Mouse (Mus musculus): ENCODE results near the gene Speer4f2. TPM values are rescaled to one million over a fixed set of nuclear protein-coding genes. Genes with fewer than 3 reads are reported as not detected.

Gene Speer4f2
- polyA plus RNA-seq, 1 experiment from 2014 or later, result not detected

GRCm38 (mm10) chr5:17402330-17403125, 29.5 kb downstream of the Speer4f2 start:
- Histone ChIP-seq H3K27me3 (replicated peaks; ENCODE audit: control insufficient read depth, insufficient read depth, low read length) (no peaks in the 10 kb centered on the region), H3K9me3 (ENCODE audit: control insufficient read depth, low read length) (no peaks in the 10 kb centered on the region), H3K4me3 (ENCODE audit: low read length) (no peak overlapping the region), H3K27ac (ENCODE audit: low read length) (no peak overlapping the region), H3K4me2 (ENCODE audit: low read depth, low read length) (no peak overlapping the region), H3K36me3 (ENCODE audit: control insufficient read depth, insufficient read depth, low read length) (no peaks in the 10 kb centered on the region), H3K4me1 (ENCODE audit: control insufficient read depth, insufficient read depth, low read length) (no peaks in the 10 kb centered on the region), H3K9ac (ENCODE audit: low read depth, low read length) (no peak overlapping the region)
- peak; percentile 53; the same call in 1 of the 2 replicates for ATAC-seq
- 72% methylated on average over 4 of the region's 4 CpGs for WGBS

GRCm38 (mm10) chr5:17403584-17403983, 30.6 kb downstream of the Speer4f2 start:
- no peak overlapping the region for H3K4me2 ChIP-seq (ENCODE audit: low read depth, low read length)
- H3K36me3 ChIP-seq (ENCODE audit: control insufficient read depth, insufficient read depth, low read length), result no peaks in the 10 kb centered on the region
- no peak overlapping the region for H3K4me3 ChIP-seq (ENCODE audit: low read length)
- H3K4me1 ChIP-seq (ENCODE audit: control insufficient read depth, insufficient read depth, low read length), result no peaks in the 10 kb centered on the region
- no peaks in the 10 kb centered on the region for H3K9me3 ChIP-seq (ENCODE audit: control insufficient read depth, low read length)
- no peaks in the 10 kb centered on the region for H3K27me3 ChIP-seq (replicated peaks; ENCODE audit: control insufficient read depth, insufficient read depth, low read length)
- ATAC-seq, result no peak
- H3K9ac ChIP-seq (ENCODE audit: low read depth, low read length), result no peak overlapping the region
- no peak overlapping the region for H3K27ac ChIP-seq (ENCODE audit: low read length)

GRCm38 (mm10) chr5:17408924-17409660, 36.1 kb downstream of the Speer4f2 start:
- no peak overlapping the region for H3K4me3 ChIP-seq (ENCODE audit: low read length)
- H3K27me3 ChIP-seq (replicated peaks; ENCODE audit: control insufficient read depth, insufficient read depth, low read length), result no peaks in the 10 kb centered on the region
- no peaks in the 10 kb centered on the region for H3K36me3 ChIP-seq (ENCODE audit: control insufficient read depth, insufficient read depth, low read length)
- H3K9ac ChIP-seq (ENCODE audit: low read depth, low read length), result no peak overlapping the region
- WGBS, result 27% methylated on average over 4 of the region's 4 CpGs
- no peaks in the 10 kb centered on the region for H3K9me3 ChIP-seq (ENCODE audit: control insufficient read depth, low read length)
- no peak overlapping the region for H3K4me2 ChIP-seq (ENCODE audit: low read depth, low read length)
- H3K27ac ChIP-seq (ENCODE audit: low read length), result peak overlapping the region; percentile 60; the same call in 1 of the 2 replicates
- no peaks in the 10 kb centered on the region for H3K4me1 ChIP-seq (ENCODE audit: control insufficient read depth, insufficient read depth, low read length)
- peak; percentile 96 for ATAC-seq

DNA sequence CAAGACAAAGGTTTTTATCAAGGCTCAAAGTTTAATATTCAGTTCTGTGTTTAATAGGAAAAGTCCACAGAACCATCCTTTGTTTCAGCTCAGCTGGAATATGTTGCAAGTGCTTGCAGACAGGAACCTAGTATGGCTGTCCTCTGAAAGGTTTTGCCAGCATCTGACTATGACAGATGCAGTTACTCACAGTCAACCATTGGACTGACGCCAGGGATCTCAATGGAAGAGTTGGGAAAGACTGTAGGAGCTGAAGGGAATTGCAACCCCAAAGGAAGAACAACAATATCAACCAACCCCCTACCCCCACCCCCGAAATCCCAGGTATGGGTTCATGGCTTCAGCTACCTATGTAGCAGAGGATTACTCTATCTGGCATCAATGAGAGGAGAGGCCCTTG, 44.2 kb downstream of the Speer4f2 start:
- Histone ChIP-seq H3K4me1 (ENCODE audit: control insufficient read depth, insufficient read depth, low read length) (0 out of 2 replicates have a peak, but pooled peaks cover 2% of the 10 kb centered on the region), H3K9me3 (ENCODE audit: control insufficient read depth, low read length) (no peaks in the 10 kb centered on the region), H3K4me2 (ENCODE audit: low read depth, low read length) (no peak overlapping the region), H3K4me3 (ENCODE audit: low read length) (no peak overlapping the region), H3K36me3 (ENCODE audit: control insufficient read depth, insufficient read depth, low read length) (no peaks in the 10 kb centered on the region), H3K27ac (ENCODE audit: low read length) (no peak overlapping the region), H3K9ac (ENCODE audit: low read depth, low read length) (no peak overlapping the region), H3K27me3 (replicated peaks; ENCODE audit: control insufficient read depth, insufficient read depth, low read length) (no peaks in the 10 kb centered on the region)
- no peak for ATAC-seq
- WGBS, result 87% methylated on average over 2 of the region's 2 CpGs

GRCm38 (mm10) chr5:17419215-17419820, 46.3 kb downstream of the Speer4f2 start:
- H3K4me3 ChIP-seq (ENCODE audit: low read length), result no peak overlapping the region
- 0 out of 2 replicates have a peak, but pooled peaks cover 2% of the 10 kb centered on the region for H3K4me1 ChIP-seq (ENCODE audit: control insufficient read depth, insufficient read depth, low read length)
- H3K4me2 ChIP-seq (ENCODE audit: low read depth, low read length), result no peak overlapping the region
- no peaks in the 10 kb centered on the region for H3K36me3 ChIP-seq (ENCODE audit: control insufficient read depth, insufficient read depth, low read length)
- H3K9ac ChIP-seq (ENCODE audit: low read depth, low read length), result 0 out of 2 replicates have a peak overlapping the region, but pooled peaks have one; percentile 19
- H3K9me3 ChIP-seq (ENCODE audit: control insufficient read depth, low read length), result no peaks in the 10 kb centered on the region
- ATAC-seq, result peak; percentile 77
- 80% methylated on average over 1 of the region's 1 CpGs for WGBS
- H3K27ac ChIP-seq (ENCODE audit: low read length), result peak overlapping the region; percentile 85
- no peaks in the 10 kb centered on the region for H3K27me3 ChIP-seq (replicated peaks; ENCODE audit: control insufficient read depth, insufficient read depth, low read length)

GRCm38 (mm10) chr5:17419921-17420320, 46.9 kb downstream of the Speer4f2 start:
- no peak overlapping the region for H3K4me3 ChIP-seq (ENCODE audit: low read length)
- H3K27me3 ChIP-seq (replicated peaks; ENCODE audit: control insufficient read depth, insufficient read depth, low read length), result no peaks in the 10 kb centered on the region
- H3K36me3 ChIP-seq (ENCODE audit: control insufficient read depth, insufficient read depth, low read length), result no peaks in the 10 kb centered on the region
- H3K4me2 ChIP-seq (ENCODE audit: low read depth, low read length), result no peak overlapping the region
- H3K9me3 ChIP-seq (ENCODE audit: control insufficient read depth, low read length), result no peaks in the 10 kb centered on the region
- 0 out of 2 replicates have a peak, but pooled peaks cover 2% of the 10 kb centered on the region for H3K4me1 ChIP-seq (ENCODE audit: control insufficient read depth, insufficient read depth, low read length)
- ATAC-seq, result peak; percentile 73
- 0 out of 2 replicates have a peak overlapping the region, but pooled peaks have one; percentile 85 for H3K27ac ChIP-seq (ENCODE audit: low read length)
- no peak overlapping the region for H3K9ac ChIP-seq (ENCODE audit: low read depth, low read length)

DNA sequence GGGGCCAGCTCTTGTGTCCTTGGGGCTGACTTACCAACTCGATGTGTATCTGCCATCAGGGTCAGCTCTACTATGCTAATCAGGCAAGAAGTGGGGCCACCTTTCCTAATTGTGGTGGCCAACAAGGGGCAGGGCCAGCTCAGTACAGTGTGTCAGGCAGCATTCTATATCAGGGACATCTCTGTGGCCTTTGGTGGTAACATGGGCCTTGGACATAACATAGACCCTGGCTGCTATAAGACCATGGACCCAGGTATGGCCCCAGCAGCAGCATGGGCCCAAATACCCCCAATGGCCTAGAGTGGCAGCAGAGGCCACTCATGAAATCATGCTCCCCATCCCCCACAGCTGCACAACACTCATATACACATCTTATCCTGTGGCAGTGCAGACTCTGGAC, 49.2 kb downstream of the Speer4f2 start:
- Histone ChIP-seq H3K9ac (ENCODE audit: low read depth, low read length) (no peak overlapping the region), H3K4me2 (ENCODE audit: low read depth, low read length) (no peak overlapping the region), H3K4me3 (ENCODE audit: low read length) (no peak overlapping the region), H3K27me3 (replicated peaks; ENCODE audit: control insufficient read depth, insufficient read depth, low read length) (no peaks in the 10 kb centered on the region), H3K9me3 (ENCODE audit: control insufficient read depth, low read length) (no peaks in the 10 kb centered on the region), H3K4me1 (ENCODE audit: control insufficient read depth, insufficient read depth, low read length) (0 out of 2 replicates have a peak, but pooled peaks cover 5% of the 10 kb centered on the region), H3K36me3 (ENCODE audit: control insufficient read depth, insufficient read depth, low read length) (no peaks in the 10 kb centered on the region), H3K27ac (ENCODE audit: low read length) (no peak overlapping the region)
- ATAC-seq, result no peak
- 81% methylated on average over 1 of the region's 1 CpGs for WGBS

GRCm38 (mm10) chr5:17426930-17427329, 54.0 kb downstream of the Speer4f2 start:
- no peak overlapping the region for H3K4me3 ChIP-seq (ENCODE audit: low read length)
- no peaks in the 10 kb centered on the region for H3K27me3 ChIP-seq (replicated peaks; ENCODE audit: control insufficient read depth, insufficient read depth, low read length)
- H3K4me1 ChIP-seq (ENCODE audit: control insufficient read depth, insufficient read depth, low read length), result 0 out of 2 replicates have a peak, but pooled peaks cover 3% of the 10 kb centered on the region
- peak; percentile 68 for ATAC-seq
- H3K9ac ChIP-seq (ENCODE audit: low read depth, low read length), result no peak overlapping the region
- H3K36me3 ChIP-seq (ENCODE audit: control insufficient read depth, insufficient read depth, low read length), result no peaks in the 10 kb centered on the region
- no peaks in the 10 kb centered on the region for H3K9me3 ChIP-seq (ENCODE audit: control insufficient read depth, low read length)
- WGBS, result 80% methylated on average over 1 of the region's 1 CpGs
- H3K4me2 ChIP-seq (ENCODE audit: low read depth, low read length), result no peak overlapping the region
- H3K27ac ChIP-seq (ENCODE audit: low read length), result no peak overlapping the region

Data from intestine, embryonic 16.5 days (tissue).